ENCODE assay signal across 8 mouse cellular contexts in genomic region chr1:74587773-74588445, GRCm38 (mm10). TPM values are rescaled to one million over a fixed set of nuclear protein-coding genes. Genes with fewer than 3 reads are reported as not detected.
DNase-seq lines count a peak whose midpoint lies in the region; ATAC-seq and TF ChIP-seq lines count a peak whose summit lies in the region.

Zfp142 (minus strand) TSS chr1:74588246.
Bcs1l (plus strand) TSS chr1:74588289.

- peak within 1 kb of the TSS; percentile 93 for H3K4me3 ChIP-seq in bone marrow, adult 2 months (replicated peaks; ENCODE audit: control insufficient read depth, low read depth, low read length)
- peak within 1 kb of the TSS; percentile 77 for H3K4me3 ChIP-seq in embryonic facial prominence, embryonic 15.5 days (replicated peaks)
- peak within 1 kb of the TSS; percentile 77 for H3K4me3 ChIP-seq in limb, embryonic 14.5 days (replicated peaks; ENCODE audit: low read length)
- peak within 1 kb of the TSS; percentile 78 for H3K4me3 ChIP-seq in midbrain, postnatal 0 days (ENCODE audit: low read depth, low read length)

- peak; percentile 99 for DNase-seq in 416B (ENCODE audit: low read depth)
- peak; percentile 100 for DNase-seq in heart, adult 8-10 months (ENCODE audit: low spot score)
- peak; percentile 99 for DNase-seq in kidney, adult 9 months
- peak; percentile 99 for DNase-seq in limb, embryonic 14.5 days (ENCODE audit: low spot score)
- DNase-seq in midbrain, postnatal 0 days (ENCODE audit: low spot score), result peak; percentile 100
- peak; percentile 95 to 97 for DNase-seq in spleen, postnatal 14 days (ENCODE audit: low spot score in 2 of 2)

- no peaks in the 10 kb centered on the region for H3K27me3 ChIP-seq in embryonic facial prominence, embryonic 15.5 days
- no peaks in the 10 kb centered on the region for H3K27me3 ChIP-seq in limb, embryonic 14.5 days (ENCODE audit: control insufficient read depth, insufficient read depth, low read length)
- no peaks in the 10 kb centered on the region for H3K27me3 ChIP-seq in midbrain, postnatal 0 days (ENCODE audit: insufficient read depth, low read length)

- peaks cover 1% of the 10 kb centered on the region for H3K4me1 ChIP-seq in bone marrow, adult 2 months (ENCODE audit: control insufficient read depth, insufficient read depth, low read length)
- peaks cover 24% of the 10 kb centered on the region for H3K4me1 ChIP-seq in embryonic facial prominence, embryonic 15.5 days
- peaks cover 12% of the 10 kb centered on the region; the same call in 1 of the 2 replicates for H3K4me1 ChIP-seq in limb, embryonic 14.5 days (ENCODE audit: control insufficient read depth, insufficient read depth, low read length)
- no peaks in the 10 kb centered on the region; the same call in 1 of the 2 replicates for H3K4me1 ChIP-seq in midbrain, postnatal 0 days (ENCODE audit: insufficient read depth, low read length)

- no peak for TF ChIP-seq CTCF in bone marrow, adult 2 months (IDR thresholded peaks at IDR 0.05; ENCODE audit: control insufficient read depth, insufficient read depth, low read length)
- TF ChIP-seq CTCF in midbrain, postnatal 0 days (IDR thresholded peaks at IDR 0.05), result peak; percentile 45

- ATAC-seq in embryonic facial prominence, embryonic 15.5 days (ENCODE audit: insufficient number of reproducible peaks, low FRiP score, low TSS enrichment, low read depth), result peak; percentile 98
- peak; percentile 98 for ATAC-seq in limb, embryonic 14.5 days (ENCODE audit: low FRiP score, low read depth)
- ATAC-seq in midbrain, postnatal 0 days (ENCODE audit: low FRiP score), result peak; percentile 99

- H3K4me2 ChIP-seq in embryonic facial prominence, embryonic 15.5 days (replicated peaks), result peak within 1 kb of the TSS; percentile 88
- peak within 1 kb of the TSS; percentile 88 for H3K4me2 ChIP-seq in limb, embryonic 14.5 days (replicated peaks; ENCODE audit: low read depth, low read length, severe bottlenecking)
- peak within 1 kb of the TSS; percentile 87 for H3K4me2 ChIP-seq in midbrain, postnatal 0 days (ENCODE audit: low read depth, low read length, poor library complexity, severe bottlenecking)

- peaks cover 24% of the 10 kb centered on the region for H3K36me3 ChIP-seq in embryonic facial prominence, embryonic 15.5 days
- peaks cover 38% of the 10 kb centered on the region for H3K36me3 ChIP-seq in limb, embryonic 14.5 days (ENCODE audit: control insufficient read depth, insufficient read depth, low read length)
- peaks cover 28% of the 10 kb centered on the region for H3K36me3 ChIP-seq in midbrain, postnatal 0 days (ENCODE audit: insufficient read depth, low read length)

- peak within 1 kb of the TSS; percentile 73 for H3K27ac ChIP-seq in bone marrow, adult 2 months (ENCODE audit: control insufficient read depth, insufficient read depth, low read depth, low read length, poor library complexity)
- peak within 1 kb of the TSS; percentile 88 for H3K27ac ChIP-seq in embryonic facial prominence, embryonic 15.5 days (replicated peaks)
- peak within 1 kb of the TSS; percentile 82 for H3K27ac ChIP-seq in limb, embryonic 14.5 days (replicated peaks; ENCODE audit: low read depth, low read length)
- peak within 1 kb of the TSS; percentile 70 for H3K27ac ChIP-seq in midbrain, postnatal 0 days (ENCODE audit: low read depth, low read length)

- peak within 1 kb of the TSS; percentile 68 for H3K9ac ChIP-seq in embryonic facial prominence, embryonic 15.5 days
- H3K9ac ChIP-seq in limb, embryonic 14.5 days (ENCODE audit: low read depth, low read length, severe bottlenecking), result peak within 1 kb of the TSS; percentile 76
- peak within 1 kb of the TSS; percentile 72 for H3K9ac ChIP-seq in midbrain, postnatal 0 days (replicated peaks; ENCODE audit: low read length, poor library complexity, severe bottlenecking)

- TF ChIP-seq POLR2A in bone marrow, adult 2 months (IDR thresholded peaks at IDR 0.05; ENCODE audit: borderline replicate concordance, control insufficient read depth, low read depth, low read length), result 0 out of 2 replicates have a peak, but pooled peaks have one; percentile 41
- 0 out of 2 replicates have a peak, but pooled peaks have one; percentile 46 for TF ChIP-seq POLR2A in limb, embryonic 14.5 days (IDR thresholded peaks at IDR 0.05; ENCODE audit: borderline replicate concordance, extremely low read depth, insufficient read depth, insufficient read length)

- WGBS in bone marrow, adult 2 months, result under 1% methylated on average over 48 of the region's 48 CpGs
- WGBS in embryonic facial prominence, embryonic 15.5 days, result under 1% methylated on average over 48 of the region's 48 CpGs
- WGBS in limb, embryonic 14.5 days, result under 1% methylated on average over 31 of the region's 48 CpGs
- WGBS in midbrain, postnatal 0 days, result under 1% methylated on average over 48 of the region's 48 CpGs

- H3K9me3 ChIP-seq in embryonic facial prominence, embryonic 15.5 days (replicated peaks), result no peaks in the 10 kb centered on the region
- no peaks in the 10 kb centered on the region for H3K9me3 ChIP-seq in limb, embryonic 14.5 days (ENCODE audit: control insufficient read depth, low read length)
- H3K9me3 ChIP-seq in midbrain, postnatal 0 days (ENCODE audit: low read length), result no peaks in the 10 kb centered on the region

RNA-seq across cellular contexts. Expression of gene Zfp142, which starts in this region (rescaled TPM):
- 6.8 and 12.0 TPM in 2 replicates for polyA plus RNA-seq in bone marrow, adult 2 months (2011; ENCODE audit: insufficient read depth, insufficient read length, low replicate concordance, missing spikeins)
- polyA plus RNA-seq in embryonic facial prominence, embryonic 15.5 days (2015; fragmentation: Nextera tagmentation; extraction: Ambion mirVana), result 7.2 and 7.7 TPM in 2 replicates
- total RNA-seq in heart, adult 8-10 months (2022), result 10 to 100 TPM; 10.4 to 12.0 (median 10.9) TPM
- polyA plus RNA-seq in limb, embryonic 14.5 days (2012; rRNA removed), result 21.2 and 28.9 TPM in 2 replicates
- polyA plus RNA-seq in limb, embryonic 14.5 days (2014; fragmentation: Nextera tagmentation; extraction: Ambion mirVana), result 7.5 and 7.9 TPM in 2 replicates
- 14.2 and 16.4 TPM in 2 replicates for total RNA-seq in midbrain, postnatal 0 days (2014; rRNA removed)
- polyA plus RNA-seq in midbrain, postnatal 0 days (2015; fragmentation: Nextera tagmentation; extraction: Ambion mirVana), result 4.4 and 7.8 TPM in 2 replicates

RNA-seq across cellular contexts. Expression of gene Bcs1l, which starts in this region (rescaled TPM):
- polyA plus RNA-seq in bone marrow, adult 2 months (2011; ENCODE audit: insufficient read depth, insufficient read length, low replicate concordance, missing spikeins), result 5.7 and 7.8 TPM in 2 replicates
- 15.2 and 16.1 TPM in 2 replicates for polyA plus RNA-seq in embryonic facial prominence, embryonic 15.5 days (2015; fragmentation: Nextera tagmentation; extraction: Ambion mirVana)
- total RNA-seq in heart, adult 8-10 months (2022), result 10 to 100 TPM; 33.9 to 38.8 (median 35.4) TPM
- polyA plus RNA-seq in limb, embryonic 14.5 days (2012; rRNA removed), result 22.4 and 24.0 TPM in 2 replicates
- 16.6 and 21.3 TPM in 2 replicates for polyA plus RNA-seq in limb, embryonic 14.5 days (2014; fragmentation: Nextera tagmentation; extraction: Ambion mirVana)
- 14.7 and 19.9 TPM in 2 replicates for total RNA-seq in midbrain, postnatal 0 days (2014; rRNA removed)
- polyA plus RNA-seq in midbrain, postnatal 0 days (2015; fragmentation: Nextera tagmentation; extraction: Ambion mirVana), result 12.4 and 13.6 TPM in 2 replicates

Comparison
In these comparisons a context has a peak if more than half of its experiments do, and no peak if none do; other contexts are left out.
1. Peak in every context shown above with its lines: DNase-seq, ATAC-seq, H3K4me3 ChIP-seq and H3K27ac ChIP-seq.